ENCODE assay signal across 25 mouse cellular contexts in genomic region chrX:7064109-7064508, GRCm38 (mm10). TPM values are rescaled to one million over a fixed set of nuclear protein-coding genes. Genes with fewer than 3 reads are reported as not detected.
"Had no signal": no experiment of that assay in that cellular context is flagged by ENCODE, and none has a peak within 500 bp of the region (broad histone marks: within the 10 kb centered on the region; RNA-seq: fewer than 3 reads in every experiment).

No protein-coding gene starts in this region.

- H3K4me3 ChIP-seq: neural tube, embryonic 12.5 days; neural tube, embryonic 13.5 days; neural tube, embryonic 15.5 days; stomach, embryonic 15.5 days had no signal

- H3K36me3 ChIP-seq: neural tube, embryonic 12.5 days; neural tube, embryonic 13.5 days; neural tube, embryonic 15.5 days; stomach, embryonic 15.5 days had no signal

- H3K9ac ChIP-seq: neural tube, embryonic 12.5 days; neural tube, embryonic 13.5 days; neural tube, embryonic 15.5 days; stomach, embryonic 15.5 days had no signal

- H3K27ac ChIP-seq: neural tube, embryonic 12.5 days; neural tube, embryonic 13.5 days; neural tube, embryonic 15.5 days; stomach, embryonic 15.5 days; stomach, postnatal 0 days had no signal

- H3K27me3 ChIP-seq: neural tube, embryonic 12.5 days; neural tube, embryonic 13.5 days; neural tube, embryonic 15.5 days; stomach, embryonic 15.5 days had no signal

- H3K4me1 ChIP-seq: neural tube, embryonic 12.5 days; neural tube, embryonic 13.5 days; neural tube, embryonic 15.5 days; stomach, embryonic 15.5 days had no signal

- DNase-seq: retina, postnatal 1 day; right cerebral cortex, adult 18-20 months; right cerebral cortex, postnatal 14 days; right cerebral cortex, postnatal 25 days; right cerebral cortex, postnatal 4 days; spleen, adult 18-20 months; thymus, adult 18-20 months; thymus, adult 2 months; thymus, postnatal 14 days; thymus, postnatal 25 days; thymus, postnatal 36 days; thymus, postnatal 4 days had no signal

- H3K9me3 ChIP-seq: neural tube, embryonic 12.5 days; neural tube, embryonic 13.5 days; neural tube, embryonic 15.5 days; stomach, embryonic 15.5 days had no signal

- H3K4me2 ChIP-seq: neural tube, embryonic 12.5 days; neural tube, embryonic 13.5 days; neural tube, embryonic 15.5 days; stomach, embryonic 15.5 days had no signal

RNA-seq across cellular contexts. Expression of gene Akap4, which starts 3.2 kb away (rescaled TPM):
- total RNA-seq: neutrophil, adult 5-6 weeks had no signal
- polyA plus RNA-seq: neural tube, embryonic 12.5 days; neural tube, embryonic 13.5 days; neural tube, embryonic 14.5 days; neural tube, embryonic 15.5 days; small intestine, adult 2 months; spleen, adult 2 months; stomach, embryonic 14.5 days; stomach, embryonic 15.5 days; stomach, embryonic 16.5 days; urinary bladder, adult 2 months had no signal

RNA-seq across cellular contexts. Expression of gene Ccnb3, which starts 22.7 kb away (rescaled TPM):
- total RNA-seq: neutrophil, adult 5-6 weeks had no signal
- polyA plus RNA-seq: neural tube, embryonic 12.5 days; neural tube, embryonic 13.5 days; neural tube, embryonic 14.5 days; neural tube, embryonic 15.5 days; small intestine, adult 2 months; spleen, adult 2 months; stomach, embryonic 14.5 days; stomach, postnatal 0 days; thymus, adult 2 months; thymus, postnatal 0 days; urinary bladder, adult 2 months had no signal
